Mouse (Mus musculus) CH12.LX (cell line): Measurements from ENCODE around the gene Olfr655. TPM values are rescaled to one million over a fixed set of nuclear protein-coding genes. Genes with fewer than 3 reads are reported as not detected.

Source experiments
- DNase-seq: peaks from one replicate; pipeline ENCODE4 v3.0.0-alpha.2; 2013; ENCODE audit errors: extremely low read depth
- H3K27ac ChIP-seq: 2 replicates; pipeline ENCODE4 v1.5.1; 2012; ENCODE audit warnings: low read depth, mild to moderate bottlenecking, control low read depth, moderate library complexity; ENCODE audit not compliant: insufficient read depth
- H3K27me3 ChIP-seq: replicated peaks from 2 replicates; pipeline ENCODE3; 2012; ENCODE audit warnings: inconsistent platforms
- H3K36me3 ChIP-seq, 2 experiments: replicated peaks in 1 of 2; 2 replicates each; pipeline versions ENCODE3 to v1.6.1; 2012; ENCODE audit warnings: inconsistent platforms in 1 of 2, low read length in 1 of 2, mild to moderate bottlenecking in 1 of 2, mixed read lengths in 1 of 2, moderate library complexity in 1 of 2; ENCODE audit not compliant: control insufficient read depth in 1 of 2, insufficient read depth in 1 of 2
- H3K4me1 ChIP-seq, 2 experiments: 2 replicates each; pipeline ENCODE4 v1.6.1; 2012; ENCODE audit warnings: inconsistent platforms in 1 of 2, moderate library complexity in 1 of 2; ENCODE audit not compliant: insufficient read depth in 2 of 2, control insufficient read depth in 1 of 2
- H3K4me2 ChIP-seq: 2 replicates; pipeline ENCODE4 v1.6.1; 2012; ENCODE audit warnings: low read depth, mild to moderate bottlenecking, control low read depth; ENCODE audit not compliant: poor library complexity, insufficient read depth, severe bottlenecking
- H3K4me3 ChIP-seq, 3 experiments: fragments of 150-350 bp in 1 of 3; sonication (generic) in 1 of 3; replicated peaks in 1 of 3; 2 replicates each; pipeline versions ENCODE3 to v1.5.1; 2011 to 2012; ENCODE audit warnings: low read depth in 2 of 3, low read length in 2 of 3, mild to moderate bottlenecking in 2 of 3, moderate library complexity in 2 of 3, control low read depth in 1 of 3, improper control_type of control experiment in 1 of 3, inconsistent platforms in 1 of 3, mixed read lengths in 1 of 3; ENCODE audit not compliant: poor library complexity in 1 of 3
- H3K79me2 ChIP-seq: replicated peaks from 2 replicates; pipeline ENCODE4 v1.6.1; 2012; ENCODE audit warnings: mild to moderate bottlenecking, moderate library complexity; ENCODE audit not compliant: control insufficient read depth, poor library complexity, insufficient read depth, severe bottlenecking; ENCODE audit errors: extremely low read depth
- H3K9ac ChIP-seq: 2 replicates; pipeline ENCODE4 v1.6.1; 2012; ENCODE audit warnings: low read depth, mild to moderate bottlenecking, control low read depth, moderate library complexity; ENCODE audit not compliant: insufficient read depth
- H3K9me3 ChIP-seq: replicated peaks from 2 replicates; pipeline ENCODE3; 2012; ENCODE audit warnings: low read length, inconsistent platforms, mixed read lengths
- CHD2 ChIP-seq: IDR thresholded peaks from 2 replicates; pipeline ENCODE4 v1.6.1; 2011; ENCODE audit warnings: low read length, improper control_type of control experiment
- EP300 ChIP-seq: IDR thresholded peaks from 2 replicates; pipeline ENCODE4 v1.6.1; 2011; ENCODE audit warnings: low read length, improper control_type of control experiment
- ETS1 ChIP-seq: conservative IDR thresholded peaks from 2 replicates; pipeline ENCODE4 v1.6.1; 2012; ENCODE audit warnings: low read depth, mild to moderate bottlenecking, inconsistent platforms, low read length, improper control_type of control experiment, moderate library complexity
- GABPA ChIP-seq: IDR thresholded peaks from 2 replicates; pipeline ENCODE4 v1.6.1; 2012; ENCODE audit warnings: low read depth, low read length, improper control_type of control experiment, inconsistent platforms; ENCODE audit not compliant: insufficient replicate concordance
- JUN ChIP-seq: IDR thresholded peaks from 2 replicates; pipeline ENCODE4 v1.6.1; 2011; ENCODE audit warnings: low read depth, mild to moderate bottlenecking, low read length, improper control_type of control experiment, moderate library complexity; ENCODE audit not compliant: insufficient read depth
- JUND ChIP-seq: conservative IDR thresholded peaks from 2 replicates; pipeline ENCODE4 v1.6.1; 2011; ENCODE audit warnings: low read depth, low read length, improper control_type of control experiment
- KAT2A ChIP-seq: IDR thresholded peaks from 2 replicates; pipeline ENCODE4 v1.6.1; 2012; ENCODE audit warnings: low read length, improper control_type of control experiment, inconsistent platforms; ENCODE audit not compliant: insufficient replicate concordance
- MAX ChIP-seq: IDR thresholded peaks from 2 replicates; pipeline ENCODE4 v1.6.1; 2011; ENCODE audit warnings: low read length, improper control_type of control experiment
- MAZ ChIP-seq: IDR thresholded peaks from 2 replicates; pipeline ENCODE4 v1.6.1; 2012; ENCODE audit warnings: low read depth, mild to moderate bottlenecking, inconsistent platforms, low read length, improper control_type of control experiment, moderate library complexity
- MXI1 ChIP-seq: IDR thresholded peaks from 2 replicates; pipeline ENCODE4 v1.6.1; 2011; ENCODE audit warnings: mild to moderate bottlenecking, low read depth, low read length, improper control_type of control experiment
- MYC ChIP-seq: IDR thresholded peaks from 2 replicates; pipeline ENCODE4 v1.6.1; 2011; ENCODE audit warnings: low read depth, mild to moderate bottlenecking, improper control_type of control experiment, low read length
- NELFE ChIP-seq: IDR thresholded peaks from 2 replicates; pipeline ENCODE4 v1.6.1; 2011; ENCODE audit warnings: low read depth, low read length, improper control_type of control experiment
- RAD21 ChIP-seq: IDR thresholded peaks from 2 replicates; pipeline ENCODE4 v1.6.1; 2011; ENCODE audit warnings: low read depth, mild to moderate bottlenecking, low read length, improper control_type of control experiment, moderate library complexity
- RCOR1 ChIP-seq: conservative IDR thresholded peaks from 2 replicates; pipeline ENCODE4 v1.6.1; 2012; ENCODE audit warnings: low read depth, mild to moderate bottlenecking, inconsistent platforms, low read length, improper control_type of control experiment
- SMC3 ChIP-seq: IDR thresholded peaks from 2 replicates; pipeline ENCODE4 v1.6.1; 2011; ENCODE audit warnings: low read depth, low read length, improper control_type of control experiment
- TBP ChIP-seq: conservative IDR thresholded peaks from 2 replicates; pipeline ENCODE4 v1.6.1; 2011; ENCODE audit warnings: low read depth, low read length, improper control_type of control experiment
- USF2 ChIP-seq: conservative IDR thresholded peaks from 2 replicates; pipeline ENCODE4 v1.6.1; 2011; ENCODE audit warnings: low read depth, low read length, improper control_type of control experiment
- ZKSCAN1 ChIP-seq: IDR thresholded peaks from 2 replicates; pipeline ENCODE4 v1.6.1; 2012; ENCODE audit warnings: low read depth, inconsistent platforms, low read length, improper control_type of control experiment, borderline replicate concordance
- ZMIZ1 ChIP-seq: IDR thresholded peaks from 2 replicates; pipeline ENCODE4 v1.6.1; 2012; ENCODE audit warnings: low read depth, mild to moderate bottlenecking, inconsistent platforms, low read length, improper control_type of control experiment
- ZNF384 ChIP-seq: IDR thresholded peaks from 2 replicates; pipeline ENCODE4 v1.6.1; 2012; ENCODE audit warnings: low read depth, low read length, improper control_type of control experiment, inconsistent platforms
- dilution Hi-C: fragments of 300-500 bp; cut with MboI; formaldehyde crosslinking; loops from 2 replicates; pipeline ENCODE4 v1.14.3; 2020; ENCODE audit warnings: low sequenced_read_pairs; ENCODE audit not compliant: extremely low pct_unique_long_range_greater_than_20kb, extremely low pct_ligation_motif_present
- in situ Hi-C: fragments of 300-500 bp; cut with MboI; formaldehyde crosslinking; loops from 3 replicates; pipeline ENCODE4 v1.14.3; 2019; ENCODE audit warnings: low sequenced_read_pairs, low pct_ligation_motif_present, low pct_unique_long_range_greater_than_20kb, mixed read lengths
- polyA plus RNA-seq: library from polyadenylated mRNA; unstranded; fragments of >175 nt; gene quantifications from 2 replicates; pipeline ENCODE4 v1.2.1, GENCODE M21; 2012; ENCODE audit warnings: low read depth; ENCODE audit not compliant: insufficient read length
- total RNA-seq, 2 experiments: library from RNA; depleted of rRNA; stranded (reverse); fragments of 300-350 nt in 1 of 2; fragments of >200 nt in 1 of 2; gene quantifications; 2 replicates each; pipeline ENCODE4 v1.2.3; 2012 to 2014

Olfr655 gene
- total and polyA plus RNA-seq, 3 experiments, result 0.80 TPM; not detected in 2

- DNase-seq, result no peak
- Histone ChIP-seq H3K4me2 (no peak within 1 kb of the TSS), H3K9me3 (no peaks in the 10 kb centered on the region), H3K9ac (no peak within 1 kb of the TSS), H3K36me3 (no peaks in the 10 kb centered on the region), H3K4me3 (no peak within 1 kb of the TSS), H3K27me3 (no peaks in the 10 kb centered on the region), H3K27ac (no peak within 1 kb of the TSS), H3K4me1 (no peaks in the 10 kb centered on the region), H3K79me2 (no peaks in the 10 kb centered on the region)
- dilution Hi-C loops, result no loop called here
- TF ChIP-seq JUN (no peak), KAT2A (no peak), MAZ (no peak), MYC (no peak), ZNF384 (no peak), ETS1 (no peak), USF2 (no peak), GABPA (no peak), NELFE (no peak), EP300 (no peak), RAD21 (no peak), TBP (no peak), ZKSCAN1 (no peak), RCOR1 (no peak), CHD2 (no peak), ZMIZ1 (no peak)
- in situ Hi-C loops, result no loop called here
Measured at GRCm38 (mm10) chr7:104560601-104561000, 41.0 kb downstream of the Olfr655 start, which contains the start of gene Olfr652. Gene Olfr652, plus strand, starts transcription at chr7:104560901.

DNA sequence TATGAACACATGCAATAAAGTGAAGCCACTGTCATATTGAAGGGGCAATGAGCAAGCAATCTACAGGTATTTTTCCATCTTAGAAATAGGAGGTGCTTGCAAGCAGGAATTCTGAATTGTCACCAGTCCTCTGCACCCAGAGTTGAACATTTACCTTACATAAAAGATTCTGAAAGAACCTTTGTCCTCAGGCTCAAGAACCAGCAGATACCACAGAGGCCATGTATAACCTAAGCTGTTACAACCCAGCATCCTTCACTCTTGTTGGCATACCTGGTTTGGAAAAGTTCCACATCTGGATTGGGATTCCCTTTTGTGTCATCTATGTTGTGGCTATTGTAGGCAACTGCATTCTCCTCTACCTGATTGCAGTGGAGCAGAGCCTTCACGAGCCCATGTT lies 48.9 kb downstream of the Olfr655 start:
- no peaks in the 10 kb centered on the region for H3K4me1 ChIP-seq
- H3K27ac ChIP-seq, result no peak overlapping the region
- dilution Hi-C loops, result no loop called here
- in situ Hi-C loops, result no loop called here
- DNase-seq, result no peak
- no peaks in the 10 kb centered on the region for H3K9me3 ChIP-seq
- H3K27me3 ChIP-seq, result no peaks in the 10 kb centered on the region
- H3K36me3 ChIP-seq, result no peaks in the 10 kb centered on the region
- H3K79me2 ChIP-seq, result no peaks in the 10 kb centered on the region
- H3K4me2 ChIP-seq, result no peak overlapping the region
- TF ChIP-seq JUND, result no peak
- TF ChIP-seq RCOR1, result no peak
- TF ChIP-seq ZNF384, result no peak
- no peak for TF ChIP-seq KAT2A
- no peak for TF ChIP-seq MXI1
- no peak for TF ChIP-seq USF2
- TF ChIP-seq MAZ, result no peak
- TF ChIP-seq SMC3, result no peak
- TF ChIP-seq MAX, result no peak
- H3K9ac ChIP-seq, result no peak overlapping the region
- H3K4me3 ChIP-seq, result no peak overlapping the region
